Mouse (Mus musculus) urinary bladder, adult 18-20 months (tissue): ENCODE data around the gene Mrpl47.
"Not testable (repeated sequence)": the region's sequence is repeated elsewhere in the genome, so short reads cannot be mapped to it uniquely, and the experiment has no call there.

Source experiments
- DNase-seq, 2 experiments: peaks; one replicate each; pipeline ENCODE4 v3.0.0; 2022; ENCODE audit warnings: low spot score in 2 of 2, mixed read lengths in 2 of 2

The Mrpl47 gene

GRCm38 (mm10) chr3:32737172-32737655 lies at the start of gene Mrpl47:
TSS of gene Mrpl47 (minus strand) at chr3:32737605.
- peak in 1 of 2 experiments; percentile 6 for DNase-seq

DNA sequence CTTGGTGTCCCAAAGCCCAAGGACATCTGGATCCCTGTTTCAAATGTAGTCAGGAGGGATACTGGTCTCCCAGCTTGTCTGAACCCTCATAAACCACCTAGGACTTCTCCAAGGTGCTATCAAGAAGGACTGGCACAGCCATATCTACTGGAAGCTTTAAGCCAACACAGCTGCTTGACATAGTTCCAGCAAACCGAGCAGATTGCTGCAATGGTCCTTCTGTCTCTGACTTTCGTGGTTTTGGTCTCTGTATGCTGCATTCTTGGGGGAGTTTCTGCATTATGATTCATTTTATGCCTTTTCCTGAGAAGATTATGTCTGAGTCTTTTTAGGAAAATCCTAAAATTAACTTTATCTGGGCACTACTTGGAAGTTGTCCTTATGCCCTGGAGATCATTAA lies 33.4 kb upstream of the Mrpl47 start:
- no peak for DNase-seq

- no peak for DNase-seq
Observed at GRCm38 (mm10) chr3:32763902-32764301, 26.5 kb upstream of the Mrpl47 start.

- DNase-seq = no peak
Observed at GRCm38 (mm10) chr3:32762962-32763361, 25.6 kb upstream of the Mrpl47 start.

- no peak for DNase-seq
Observed at GRCm38 (mm10) chr3:32759212-32759611, 21.8 kb upstream of the Mrpl47 start.

GRCm38 (mm10) chr3:32754384-32754915 lies 17.0 kb upstream of the Mrpl47 start:
- no peak for DNase-seq

DNA sequence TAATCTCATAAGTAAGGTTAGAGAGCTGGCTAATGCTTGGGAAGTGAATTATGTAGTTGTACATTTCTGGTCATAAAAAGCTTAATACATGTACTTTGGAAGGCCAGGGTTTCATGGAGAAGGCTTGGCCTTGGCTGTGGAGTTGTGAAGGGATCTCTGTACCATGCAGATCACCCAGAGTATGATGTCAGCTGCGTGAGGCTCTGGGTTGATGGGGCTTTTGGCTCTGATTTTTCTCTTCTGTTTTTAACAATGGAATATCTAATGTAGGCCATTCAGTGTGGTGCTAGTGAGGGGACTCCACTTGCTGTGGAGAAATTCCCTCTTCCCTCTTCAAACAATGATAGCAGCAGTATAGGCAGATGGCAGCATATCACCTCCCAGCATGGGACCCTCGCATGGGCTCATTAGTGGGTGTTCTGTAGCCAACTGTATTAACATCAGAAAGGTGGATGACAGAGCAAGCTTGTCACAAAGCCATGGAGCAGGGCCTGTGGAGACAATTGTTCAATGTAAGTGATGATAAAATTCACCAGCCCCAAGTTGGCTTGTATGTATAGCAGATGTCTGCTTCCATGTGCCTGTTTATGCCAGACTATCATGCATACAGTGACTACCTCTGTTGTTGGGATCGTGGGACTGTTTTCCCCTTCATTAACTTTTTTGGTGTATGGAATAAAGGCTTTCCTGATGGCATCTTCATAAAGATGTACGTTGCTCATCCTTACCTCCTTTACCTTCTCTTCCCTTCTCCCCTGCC lies 12.6 kb upstream of the Mrpl47 start:
- DNase-seq = no peak

GRCm38 (mm10) chr3:32748384-32748783 lies 11.0 kb upstream of the Mrpl47 start:
- DNase-seq = no peak

GRCm38 (mm10) chr3:32745426-32745825 lies 8.0 kb upstream of the Mrpl47 start:
- DNase-seq = not testable (repeated sequence)

GRCm38 (mm10) chr3:32745001-32745400 lies 7.6 kb upstream of the Mrpl47 start:
- no peak for DNase-seq

DNA sequence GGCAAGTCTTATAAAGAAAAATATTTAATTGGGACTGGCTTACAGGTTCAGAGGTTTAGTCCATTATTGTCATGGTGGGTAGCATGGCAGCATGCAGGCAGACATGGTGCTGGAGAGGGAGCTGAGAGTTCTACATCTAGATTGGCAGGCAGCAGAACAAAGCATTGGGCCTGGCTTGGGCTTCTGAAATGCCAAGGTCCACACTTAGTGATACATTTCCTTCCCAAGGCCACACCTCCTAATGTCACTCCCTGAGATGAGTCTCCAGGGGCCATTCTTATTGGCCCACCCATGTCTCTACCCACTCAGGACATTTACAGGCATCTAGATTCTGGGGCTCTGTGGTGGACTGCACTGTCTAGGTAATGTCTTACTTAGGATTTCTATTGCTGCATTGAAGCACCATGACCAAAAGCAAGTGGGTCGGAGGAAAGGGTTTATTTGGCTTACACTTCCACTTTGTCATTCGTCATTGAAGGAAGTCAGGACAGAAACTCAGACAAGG lies 4.9 kb upstream of the Mrpl47 start:
- DNase-seq = no peak

DNA sequence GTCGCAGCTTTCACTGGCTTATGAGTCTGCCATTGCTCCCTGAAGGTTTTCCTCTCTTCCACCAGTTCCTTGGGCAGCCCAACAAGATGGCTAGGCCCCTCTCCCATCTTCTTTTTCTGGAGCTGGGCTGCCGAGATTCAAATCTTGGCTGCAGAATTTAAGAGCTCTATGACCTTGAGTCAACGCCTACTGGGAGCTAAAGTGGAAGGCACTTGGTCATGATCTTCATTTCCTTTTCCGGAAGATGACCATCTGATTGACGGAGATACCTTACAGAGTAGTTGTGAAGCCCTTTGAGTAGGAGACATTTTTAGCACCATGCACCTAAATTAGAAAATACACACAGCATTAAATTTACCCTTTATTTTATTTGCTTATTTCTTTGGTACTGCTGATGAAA lies 1.1 kb upstream of the Mrpl47 start:
- DNase-seq = no peak

DNA sequence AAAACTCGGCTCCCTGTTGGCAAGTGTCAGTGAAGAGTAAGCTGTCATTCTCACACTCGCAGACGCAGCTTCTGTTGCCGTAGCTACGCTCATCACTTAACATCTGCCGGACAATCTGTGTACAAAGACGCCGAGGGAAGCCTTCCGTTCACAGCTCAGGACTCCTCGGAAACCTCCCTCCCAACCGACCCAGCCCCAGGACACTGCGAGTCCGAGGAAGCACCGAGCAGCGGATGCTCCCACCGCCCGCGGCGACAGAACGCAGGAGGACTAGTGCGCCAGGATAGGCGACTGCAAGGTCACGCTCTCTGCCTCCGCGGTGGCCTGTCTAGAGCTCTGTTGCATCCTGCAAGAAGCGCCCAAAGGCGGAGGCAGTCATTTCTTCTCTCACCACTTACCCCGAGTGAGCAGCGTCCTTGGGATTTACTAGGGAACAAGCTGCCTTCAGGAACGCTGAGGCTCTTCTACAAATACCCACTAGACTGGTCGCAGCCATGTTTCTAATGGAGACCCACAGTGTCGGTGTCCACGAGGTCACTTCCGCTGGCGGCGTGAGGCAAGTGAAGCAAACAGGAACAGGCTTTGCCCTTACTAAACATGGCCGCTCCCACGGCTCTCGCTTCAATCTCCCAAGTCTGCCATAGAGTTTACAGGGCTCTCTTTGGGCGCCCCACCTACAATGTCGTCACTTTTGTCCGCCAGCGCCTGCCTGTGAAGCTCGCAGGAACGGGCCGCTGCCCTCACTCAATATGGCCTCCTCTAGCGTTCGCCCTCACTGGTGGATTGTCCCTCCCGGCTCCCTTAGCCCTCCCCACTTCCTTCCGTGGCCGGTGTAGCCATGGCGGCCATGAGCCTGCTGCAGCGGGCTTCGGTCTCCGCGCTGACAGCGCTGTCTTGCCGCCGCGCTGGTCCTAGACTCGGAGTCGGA lies 897 bp downstream of the Mrpl47 start, which contains the start of gene Ndufb5:
Ndufb5 (plus strand) TSS at position 747 of the 928 bp plus-strand sequence.
- peak; percentile 97 to 99 for DNase-seq

GRCm38 (mm10) chr3:32727861-32728260 lies 9.5 kb downstream of the Mrpl47 start:
- no peak for DNase-seq

DNA sequence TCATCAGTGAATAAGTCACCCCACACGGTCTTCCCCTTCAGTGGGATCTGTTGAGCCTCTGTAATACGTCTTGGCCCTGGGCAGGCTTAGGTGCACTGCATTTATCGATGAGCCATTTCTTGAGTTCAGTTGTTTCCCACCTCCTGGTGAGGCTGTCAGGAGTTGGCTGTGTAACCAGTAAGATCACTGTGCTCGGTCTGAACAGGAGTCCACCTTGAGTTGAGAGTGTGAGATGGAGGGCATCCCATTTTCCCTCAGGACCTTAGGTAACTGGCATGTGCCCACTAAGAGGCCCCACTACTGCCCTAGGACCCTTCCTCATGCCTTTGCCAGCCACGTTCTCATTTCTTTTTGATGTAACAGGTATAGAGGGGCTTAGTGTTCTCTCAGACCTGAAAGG lies 11.5 kb downstream of the Mrpl47 start:
- no peak for DNase-seq

DNA sequence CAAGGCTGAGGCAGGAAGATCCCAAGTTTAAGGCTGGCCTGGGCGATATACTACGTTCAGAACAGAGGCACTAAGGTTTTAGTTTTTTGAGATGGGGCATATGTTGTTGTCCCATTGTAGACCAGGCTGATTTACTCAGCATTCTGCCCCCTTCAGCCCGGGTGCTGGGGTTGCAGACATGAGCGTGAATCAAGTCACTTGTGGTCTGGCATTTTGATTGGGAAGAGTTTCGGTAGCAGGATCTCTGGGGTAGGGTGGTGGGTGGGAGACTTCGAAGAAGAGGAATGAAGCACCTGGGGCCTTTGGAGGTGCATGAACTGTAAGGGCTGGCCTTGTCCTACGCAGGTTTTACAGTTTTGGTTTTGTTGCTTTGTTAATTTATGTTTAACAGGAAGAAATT lies 13.2 kb downstream of the Mrpl47 start:
- no peak for DNase-seq

DNA sequence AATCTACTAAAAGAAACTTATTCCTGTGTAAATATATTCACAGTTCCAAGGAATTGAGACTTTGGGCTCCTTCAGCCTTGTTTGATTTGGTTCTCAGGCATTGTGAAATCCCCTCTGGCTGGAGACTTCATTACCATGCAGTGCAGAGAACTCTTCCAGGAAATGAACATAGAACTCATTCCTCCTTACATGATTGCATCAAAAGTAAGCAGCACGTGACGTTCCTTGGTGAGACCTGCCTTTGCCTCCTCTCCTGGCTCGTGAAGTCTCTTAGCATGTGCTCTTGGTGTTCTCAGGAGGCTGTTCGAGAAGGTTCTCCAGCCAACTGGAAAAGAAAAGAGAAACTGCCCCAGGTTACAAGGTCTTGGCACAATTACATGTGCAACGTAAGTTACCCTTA lies 19.1 kb downstream of the Mrpl47 start:
- DNase-seq = no peak

- not testable (repeated sequence) for DNase-seq
Observed at GRCm38 (mm10) chr3:32717403-32717802, 20.0 kb downstream of the Mrpl47 start.

- no peak for DNase-seq
Observed at GRCm38 (mm10) chr3:32713711-32714110, 23.7 kb downstream of the Mrpl47 start.

DNA sequence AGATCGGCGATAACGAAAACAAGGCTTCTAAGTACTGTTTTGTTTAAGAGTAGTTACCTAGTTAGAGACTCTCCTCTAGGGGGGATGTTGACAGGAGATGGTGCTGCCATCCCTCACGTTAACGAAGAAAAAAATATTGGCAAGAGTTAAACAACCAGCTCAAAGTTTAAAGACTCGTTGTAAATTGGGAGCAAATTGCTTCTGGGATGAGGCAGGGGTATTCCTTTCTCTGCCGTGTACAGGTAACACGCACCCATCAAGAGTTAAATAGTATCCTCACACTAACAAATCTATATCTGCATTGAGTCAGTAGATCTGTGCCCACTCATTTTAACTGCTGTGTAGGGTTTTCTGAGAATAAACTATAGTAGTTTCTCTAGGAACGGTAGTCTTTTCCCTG lies 28.0 kb downstream of the Mrpl47 start:
- DNase-seq = no peak

DNA sequence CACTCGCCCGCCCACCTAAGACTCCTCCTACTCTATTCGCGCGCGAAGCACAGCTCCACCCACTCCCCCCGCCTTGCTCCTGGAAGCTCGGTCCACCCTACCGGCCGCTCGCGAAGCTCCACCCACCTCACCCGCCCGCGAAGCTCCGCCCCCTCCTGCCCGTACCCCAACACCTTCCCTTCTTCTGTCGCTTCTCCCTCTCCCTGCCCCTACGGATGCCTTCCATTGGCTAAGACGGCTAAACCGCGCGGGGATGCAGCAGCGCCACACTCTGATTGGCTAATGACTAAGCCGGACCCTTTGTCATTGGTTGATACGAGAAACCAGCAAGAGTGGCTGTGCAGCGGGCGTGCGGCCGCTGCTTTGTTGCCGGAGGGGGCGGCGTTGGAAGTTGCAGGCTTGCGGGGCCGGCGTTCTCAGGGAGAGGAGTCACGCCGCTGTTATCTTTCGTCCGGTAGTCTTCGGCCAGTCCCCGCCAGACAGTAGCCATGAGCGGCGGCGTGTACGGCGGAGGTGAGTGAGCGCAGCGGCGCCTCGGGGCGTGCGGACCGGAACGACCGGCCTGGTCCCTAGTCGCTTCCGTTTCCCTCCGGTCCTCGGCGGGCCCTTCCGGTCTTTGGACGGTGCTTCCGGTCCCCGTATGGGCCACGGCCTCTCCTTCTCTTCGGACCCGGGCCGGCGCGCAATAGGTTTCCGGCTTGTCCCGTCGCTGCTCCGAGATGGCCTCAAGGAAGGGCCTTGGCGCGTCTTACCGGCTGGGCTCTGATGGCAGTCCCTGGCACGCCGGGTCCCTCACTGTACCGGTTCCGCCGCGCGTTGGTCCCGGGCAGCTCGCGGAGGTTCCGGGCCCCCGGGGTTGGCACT lies 28.8 kb downstream of the Mrpl47 start:
- DNase-seq = peak; percentile 98 to 99
